Mouse (Mus musculus): ENCODE measurements around the gene Apmap. TPM values are rescaled to one million over a fixed set of nuclear protein-coding genes. Genes with fewer than 3 reads are reported as not detected.

The Apmap gene
- polyA plus RNA-seq (2014; fragmentation: Nextera tagmentation; extraction: Ambion mirVana) = 35.0 and 38.9 TPM in 2 replicates

DNA sequence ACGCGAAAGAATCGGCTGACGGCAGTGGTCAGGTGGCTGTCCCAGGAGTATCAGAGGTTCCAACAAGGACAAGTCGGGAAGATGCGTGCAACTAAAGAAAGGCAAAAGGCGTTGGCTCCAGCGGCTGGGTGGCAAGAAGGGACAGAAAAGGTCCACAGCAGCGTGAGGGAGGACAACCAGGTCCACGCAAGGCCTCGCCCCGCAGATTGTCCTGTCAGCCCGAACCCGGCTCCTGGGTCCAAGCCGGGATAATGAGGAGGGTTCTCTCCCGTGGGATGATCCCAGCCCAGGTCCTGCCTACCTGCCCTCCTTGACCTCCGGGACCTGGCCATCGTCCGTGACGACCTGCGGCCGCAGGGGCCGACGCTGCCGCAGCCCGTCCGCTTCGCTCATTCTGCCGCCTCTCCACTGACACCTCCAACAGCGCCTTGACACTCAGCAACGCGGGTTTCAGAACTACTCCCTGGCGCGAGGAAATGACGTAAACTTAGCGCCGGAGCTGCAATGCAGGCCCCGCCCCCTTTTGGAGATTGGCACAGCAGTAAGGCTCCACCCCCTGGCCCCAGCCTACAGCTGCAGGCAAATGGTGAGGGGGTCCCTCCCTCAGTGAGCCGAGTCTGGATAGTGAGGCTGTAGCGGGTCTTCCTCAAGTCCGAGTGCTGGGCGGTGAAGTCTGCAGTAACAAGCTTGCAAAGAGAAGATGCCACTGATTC is at the start of gene Apmap:
Gene Apmap, minus strand, starts transcription at position 481 of the 713 bp plus-strand sequence.
- H3K9me3 ChIP-seq (ENCODE audit: control insufficient read depth, low read length) = no peaks in the 10 kb centered on the region
- under 1% methylated on average over 42 of the region's 42 CpGs for WGBS
- H3K27me3 ChIP-seq (replicated peaks; ENCODE audit: control insufficient read depth, insufficient read depth, low read length) = no peaks in the 10 kb centered on the region
- peaks cover 13% of the 10 kb centered on the region for H3K4me1 ChIP-seq (replicated peaks; ENCODE audit: control insufficient read depth, insufficient read depth, low read length)
- DNase-seq (ENCODE audit: low spot score) = peak; percentile 90
- peak; percentile 92 for ATAC-seq (replicated peaks; ENCODE audit: low FRiP score)
- H3K36me3 ChIP-seq (ENCODE audit: control insufficient read depth, insufficient read depth, low read length) = 0 out of 2 replicates have a peak, but pooled peaks cover 2% of the 10 kb centered on the region
- H3K4me2 ChIP-seq = peak within 1 kb of the TSS; percentile 83
- H3K4me3 ChIP-seq (ENCODE audit: low read depth, low read length) = peak within 1 kb of the TSS; percentile 92
- peak within 1 kb of the TSS; percentile 57 for H3K27ac ChIP-seq (ENCODE audit: low read depth, low read length)
- H3K9ac ChIP-seq (ENCODE audit: low read depth, low read length) = peak within 1 kb of the TSS; percentile 85

DNA sequence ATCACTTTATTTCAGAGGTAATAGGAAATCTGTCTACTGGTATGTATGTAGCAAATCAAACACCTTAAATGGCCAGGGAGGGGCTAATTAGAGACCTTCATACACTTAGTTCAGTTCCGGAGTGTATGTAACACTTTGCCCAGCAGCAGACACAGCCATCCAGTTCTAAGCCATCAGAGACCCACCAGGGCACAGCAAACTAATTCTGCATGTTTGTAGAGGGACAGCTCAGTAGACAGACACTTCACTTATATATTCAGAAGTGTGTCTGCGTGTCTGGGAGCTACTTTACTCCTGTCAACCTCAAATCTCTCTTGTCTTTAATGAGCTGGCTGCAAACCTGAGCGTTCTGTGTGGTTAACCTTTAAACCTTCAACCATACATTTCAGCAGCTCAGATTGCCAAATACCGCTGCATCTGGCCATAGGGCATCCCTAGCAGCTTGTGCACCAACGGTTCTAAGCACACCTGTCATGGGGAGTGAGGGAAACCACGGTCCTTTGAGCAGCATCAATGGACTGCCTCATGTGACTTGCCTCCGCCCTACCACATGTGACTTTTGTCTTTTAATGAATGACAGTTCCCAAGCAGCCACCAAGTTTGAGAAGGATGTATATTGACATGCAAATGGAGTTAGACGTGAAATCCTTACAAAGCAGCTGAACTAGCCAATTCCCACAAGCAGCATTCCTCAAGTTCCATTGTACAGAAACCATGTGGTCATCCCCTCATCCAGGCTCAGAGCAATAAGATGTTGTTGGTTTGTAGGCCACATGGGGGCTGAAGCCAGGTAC is 48.8 kb upstream of the Apmap start:
- 76% methylated on average over 8 of the region's 8 CpGs for WGBS
- H3K4me3 ChIP-seq (ENCODE audit: low read depth, low read length) = no peak overlapping the region
- peak overlapping the region; percentile 55 for H3K27ac ChIP-seq (ENCODE audit: low read depth, low read length)
- H3K27me3 ChIP-seq (replicated peaks; ENCODE audit: control insufficient read depth, insufficient read depth, low read length) = no peaks in the 10 kb centered on the region
- no peak overlapping the region for H3K4me2 ChIP-seq
- no peak overlapping the region for H3K9ac ChIP-seq (ENCODE audit: low read depth, low read length)
- peaks cover 8% of the 10 kb centered on the region; the same call in 1 of the 2 replicates for H3K4me1 ChIP-seq (replicated peaks; ENCODE audit: control insufficient read depth, insufficient read depth, low read length)
- H3K36me3 ChIP-seq (ENCODE audit: control insufficient read depth, insufficient read depth, low read length) = peaks cover 20% of the 10 kb centered on the region; the same call in 1 of the 2 replicates
- H3K9me3 ChIP-seq (ENCODE audit: control insufficient read depth, low read length) = no peaks in the 10 kb centered on the region
- DNase-seq (ENCODE audit: low spot score) (no peak), ATAC-seq (replicated peaks; ENCODE audit: low FRiP score) (peak; percentile 39; the same call in 1 of the 2 replicates)

DNA sequence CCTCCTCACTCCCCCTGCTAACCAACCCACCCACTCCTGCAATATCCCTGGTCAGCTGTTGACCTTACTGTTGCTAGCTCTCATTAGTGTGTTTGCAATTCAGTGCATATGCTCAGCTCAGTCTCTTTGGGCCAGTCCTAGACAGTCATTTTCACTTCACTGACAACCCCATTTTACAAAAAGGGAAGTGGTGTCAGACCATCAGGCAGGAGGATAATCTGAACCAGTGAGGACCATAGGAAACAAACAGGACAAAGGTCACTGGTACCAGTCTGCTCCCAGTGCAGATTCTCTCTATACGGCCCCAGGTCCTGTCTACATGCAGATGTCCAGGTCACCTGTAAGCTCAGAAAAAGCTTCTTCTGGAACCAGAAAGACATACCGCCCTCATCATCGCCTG is 47.7 kb upstream of the Apmap start:
- H3K4me3 ChIP-seq (ENCODE audit: low read depth, low read length) = no peak overlapping the region
- no peak overlapping the region for H3K4me2 ChIP-seq
- WGBS = 88% methylated on average over 3 of the region's 3 CpGs
- H3K27me3 ChIP-seq (replicated peaks; ENCODE audit: control insufficient read depth, insufficient read depth, low read length) = no peaks in the 10 kb centered on the region
- DNase-seq (ENCODE audit: low spot score) = no peak
- peaks cover 20% of the 10 kb centered on the region; the same call in 1 of the 2 replicates for H3K36me3 ChIP-seq (ENCODE audit: control insufficient read depth, insufficient read depth, low read length)
- ATAC-seq (replicated peaks; ENCODE audit: low FRiP score) = no peak
- no peak overlapping the region for H3K9ac ChIP-seq (ENCODE audit: low read depth, low read length)
- no peaks in the 10 kb centered on the region for H3K9me3 ChIP-seq (ENCODE audit: control insufficient read depth, low read length)
- peaks cover 10% of the 10 kb centered on the region for H3K4me1 ChIP-seq (replicated peaks; ENCODE audit: control insufficient read depth, insufficient read depth, low read length)
- H3K27ac ChIP-seq (ENCODE audit: low read depth, low read length) = no peak overlapping the region

DNA sequence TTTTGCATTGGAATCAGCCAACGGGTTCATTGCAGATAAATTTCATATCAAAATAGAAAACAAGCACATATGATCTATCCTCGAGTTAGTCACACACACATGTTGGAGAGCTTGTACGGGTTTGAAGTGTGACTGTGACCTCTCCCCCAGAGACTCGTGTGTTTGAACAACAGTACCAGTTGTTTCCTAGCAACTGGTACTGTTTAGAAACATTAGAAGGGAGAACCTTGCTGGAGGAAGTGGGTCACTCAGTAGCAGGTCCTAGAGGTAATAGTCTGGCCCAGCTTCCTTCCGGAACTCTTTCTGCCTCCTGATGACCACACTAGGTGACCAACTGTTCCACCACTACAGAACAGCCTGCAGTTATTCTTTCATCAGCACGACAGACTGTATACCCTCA is 46.9 kb upstream of the Apmap start:
- no peak overlapping the region for H3K9ac ChIP-seq (ENCODE audit: low read depth, low read length)
- no peak overlapping the region for H3K4me2 ChIP-seq
- H3K27me3 ChIP-seq (replicated peaks; ENCODE audit: control insufficient read depth, insufficient read depth, low read length) = no peaks in the 10 kb centered on the region
- peaks cover 20% of the 10 kb centered on the region; the same call in 1 of the 2 replicates for H3K36me3 ChIP-seq (ENCODE audit: control insufficient read depth, insufficient read depth, low read length)
- H3K9me3 ChIP-seq (ENCODE audit: control insufficient read depth, low read length) = no peaks in the 10 kb centered on the region
- H3K4me3 ChIP-seq (ENCODE audit: low read depth, low read length) = no peak overlapping the region
- WGBS = 85% methylated on average over 6 of the region's 6 CpGs
- peaks cover 15% of the 10 kb centered on the region for H3K4me1 ChIP-seq (replicated peaks; ENCODE audit: control insufficient read depth, insufficient read depth, low read length)
- H3K27ac ChIP-seq (ENCODE audit: low read depth, low read length) = no peak overlapping the region
- no peak for DNase-seq (ENCODE audit: low spot score)
- ATAC-seq (replicated peaks; ENCODE audit: low FRiP score) = no peak

DNA sequence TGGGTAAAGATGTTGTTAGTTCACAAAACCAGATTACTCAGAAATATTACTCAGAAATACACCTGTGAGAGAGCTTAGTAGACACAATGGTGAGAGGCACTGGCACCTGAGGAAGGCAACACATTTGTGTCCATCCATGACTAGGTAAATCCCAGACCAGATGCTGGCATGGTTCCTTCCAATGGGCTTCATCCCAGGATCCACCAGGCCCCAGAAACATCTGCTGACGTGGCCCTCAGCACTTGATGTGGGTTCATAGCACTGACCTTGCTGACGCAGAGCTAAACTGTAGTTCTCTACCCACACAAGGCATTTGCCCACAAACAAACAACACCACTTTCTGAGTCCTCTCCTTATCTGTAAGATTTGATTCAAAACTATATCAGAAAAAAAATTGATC is 46.4 kb upstream of the Apmap start:
- no peaks in the 10 kb centered on the region for H3K9me3 ChIP-seq (ENCODE audit: control insufficient read depth, low read length)
- no peak overlapping the region for H3K27ac ChIP-seq (ENCODE audit: low read depth, low read length)
- peaks cover 18% of the 10 kb centered on the region for H3K4me1 ChIP-seq (replicated peaks; ENCODE audit: control insufficient read depth, insufficient read depth, low read length)
- 93% methylated on average over 2 of the region's 2 CpGs for WGBS
- DNase-seq (ENCODE audit: low spot score) (no peak), ATAC-seq (replicated peaks; ENCODE audit: low FRiP score) (no peak)
- no peaks in the 10 kb centered on the region for H3K27me3 ChIP-seq (replicated peaks; ENCODE audit: control insufficient read depth, insufficient read depth, low read length)
- no peak overlapping the region for H3K9ac ChIP-seq (ENCODE audit: low read depth, low read length)
- H3K36me3 ChIP-seq (ENCODE audit: control insufficient read depth, insufficient read depth, low read length) = peaks cover 20% of the 10 kb centered on the region; the same call in 1 of the 2 replicates
- no peak overlapping the region for H3K4me2 ChIP-seq
- no peak overlapping the region for H3K4me3 ChIP-seq (ENCODE audit: low read depth, low read length)

DNA sequence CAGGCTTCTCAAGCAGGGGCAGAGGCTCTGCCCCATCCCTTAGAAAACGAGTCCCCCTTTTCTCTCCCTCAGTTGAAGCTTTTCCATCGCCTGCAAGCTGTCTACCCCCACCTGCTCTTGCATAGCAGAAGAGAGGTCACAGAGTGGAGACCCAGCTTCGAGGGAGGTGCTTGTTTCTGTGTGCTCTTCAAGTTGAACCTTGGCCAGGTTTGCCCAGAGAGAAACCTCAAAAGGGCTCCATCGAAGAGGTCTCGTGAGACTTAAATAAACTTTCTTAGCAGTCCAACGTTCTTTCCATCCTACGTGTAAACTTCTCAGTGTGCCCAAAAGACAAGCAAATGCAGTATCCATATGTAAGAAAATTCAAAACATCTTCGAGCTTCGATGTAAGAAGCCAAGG is 43.0 kb upstream of the Apmap start:
- 62% methylated on average over 9 of the region's 9 CpGs for WGBS
- Histone ChIP-seq H3K9me3 (ENCODE audit: control insufficient read depth, low read length) (no peaks in the 10 kb centered on the region), H3K27me3 (replicated peaks; ENCODE audit: control insufficient read depth, insufficient read depth, low read length) (no peaks in the 10 kb centered on the region), H3K4me1 (replicated peaks; ENCODE audit: control insufficient read depth, insufficient read depth, low read length) (peaks cover 16% of the 10 kb centered on the region), H3K9ac (ENCODE audit: low read depth, low read length) (no peak overlapping the region), H3K36me3 (ENCODE audit: control insufficient read depth, insufficient read depth, low read length) (peaks cover 4% of the 10 kb centered on the region; the same call in 1 of the 2 replicates), H3K27ac (ENCODE audit: low read depth, low read length) (no peak overlapping the region), H3K4me2 (no peak overlapping the region; the same call in 1 of the 2 replicates), H3K4me3 (ENCODE audit: low read depth, low read length) (no peak overlapping the region)
- ATAC-seq (replicated peaks; ENCODE audit: low FRiP score) (peak; percentile 28; the same call in 1 of the 2 replicates), DNase-seq (ENCODE audit: low spot score) (no peak)

DNA sequence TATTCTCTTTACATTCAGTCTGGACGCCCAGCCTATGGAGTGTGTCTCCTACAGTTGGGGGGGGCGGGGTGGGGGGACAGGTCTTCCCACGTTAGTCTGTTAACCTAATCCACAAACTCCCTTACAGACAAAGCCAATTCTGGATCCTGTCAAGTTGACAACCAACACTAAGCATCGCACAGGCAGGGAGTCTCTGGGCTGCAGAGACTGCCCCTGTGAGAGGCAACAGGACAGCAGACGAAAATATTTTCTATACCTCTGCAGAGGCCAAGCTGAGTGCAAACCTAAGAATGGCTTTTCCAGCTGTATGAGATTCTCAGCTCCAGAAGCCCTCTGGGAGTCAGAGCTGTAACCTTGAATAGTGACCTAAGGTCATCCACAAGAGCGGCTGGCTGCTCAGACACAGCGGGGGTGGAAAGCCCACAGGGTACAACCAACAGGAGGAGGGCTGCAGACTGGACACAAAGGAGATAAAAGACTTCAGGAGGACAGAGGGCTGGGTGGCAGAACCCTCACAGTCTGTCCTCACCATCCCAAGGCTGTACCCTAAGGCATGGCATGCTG is 42.2 kb upstream of the Apmap start:
- no peak overlapping the region; the same call in 1 of the 2 replicates for H3K27ac ChIP-seq (ENCODE audit: low read depth, low read length)
- H3K9ac ChIP-seq (ENCODE audit: low read depth, low read length) = 0 out of 2 replicates have a peak overlapping the region, but pooled peaks have one; percentile 5
- ATAC-seq (replicated peaks; ENCODE audit: low FRiP score) (0 out of 2 replicates have a peak, but pooled peaks have one; percentile 1), DNase-seq (ENCODE audit: low spot score) (no peak)
- peaks cover 16% of the 10 kb centered on the region for H3K4me1 ChIP-seq (replicated peaks; ENCODE audit: control insufficient read depth, insufficient read depth, low read length)
- no peak overlapping the region for H3K4me3 ChIP-seq (ENCODE audit: low read depth, low read length)
- no peaks in the 10 kb centered on the region for H3K9me3 ChIP-seq (ENCODE audit: control insufficient read depth, low read length)
- 35% methylated on average over 7 of the region's 7 CpGs for WGBS
- H3K27me3 ChIP-seq (replicated peaks; ENCODE audit: control insufficient read depth, insufficient read depth, low read length) = no peaks in the 10 kb centered on the region
- H3K4me2 ChIP-seq = no peak overlapping the region
- peaks cover 3% of the 10 kb centered on the region; the same call in 1 of the 2 replicates for H3K36me3 ChIP-seq (ENCODE audit: control insufficient read depth, insufficient read depth, low read length)

DNA sequence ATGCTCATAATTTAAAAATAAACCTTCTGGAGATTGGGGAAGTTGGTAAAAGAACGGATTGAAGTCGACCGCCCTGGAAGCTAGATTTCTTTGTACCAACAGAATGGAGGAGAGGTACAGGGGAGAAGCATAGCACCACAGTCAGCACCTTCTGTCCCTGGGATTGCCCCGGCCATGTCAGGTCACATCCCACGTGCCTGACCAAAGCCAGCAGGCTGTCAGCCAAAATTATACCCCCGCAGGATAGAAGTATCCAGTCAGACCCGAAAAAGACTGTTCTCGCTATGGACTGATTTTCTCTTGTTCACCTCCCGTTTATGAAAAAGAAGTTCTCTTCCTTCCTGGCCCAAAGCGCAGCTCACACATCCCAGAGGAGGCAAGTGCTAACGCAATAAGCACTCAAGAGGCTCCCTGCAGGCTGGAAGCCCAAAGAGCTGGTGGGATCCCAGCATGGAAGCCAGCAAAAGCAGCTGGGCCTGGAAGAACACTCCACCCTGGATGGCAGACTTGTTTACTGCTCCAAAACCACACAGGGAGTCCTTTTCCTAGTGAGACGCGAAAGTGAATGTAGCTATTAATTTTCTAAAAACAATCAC is 40.0 kb upstream of the Apmap start:
- no peak for DNase-seq (ENCODE audit: low spot score)
- Histone ChIP-seq H3K9me3 (ENCODE audit: control insufficient read depth, low read length) (no peaks in the 10 kb centered on the region), H3K4me2 (no peak overlapping the region), H3K4me3 (ENCODE audit: low read depth, low read length) (no peak overlapping the region), H3K27me3 (replicated peaks; ENCODE audit: control insufficient read depth, insufficient read depth, low read length) (no peaks in the 10 kb centered on the region), H3K36me3 (ENCODE audit: control insufficient read depth, insufficient read depth, low read length) (no peaks in the 10 kb centered on the region), H3K4me1 (replicated peaks; ENCODE audit: control insufficient read depth, insufficient read depth, low read length) (peaks cover 16% of the 10 kb centered on the region), H3K27ac (ENCODE audit: low read depth, low read length) (no peak overlapping the region), H3K9ac (ENCODE audit: low read depth, low read length) (no peak overlapping the region)
- 60% methylated on average over 13 of the region's 13 CpGs for WGBS
- ATAC-seq (replicated peaks; ENCODE audit: low FRiP score) = no peak
